Mouse (Mus musculus) heart, postnatal 0 days (tissue): ENCODE results near the gene Ptges3.

ENCODE experiments used
- CTCF ChIP-seq: IDR thresholded peaks from 2 replicates; pipeline ENCODE4 v1.5.1; 2016; ENCODE audit warnings: antibody characterized with exemption, control low read depth, low read depth
- EP300 ChIP-seq: IDR thresholded peaks from 2 replicates; pipeline ENCODE4 v1.6.1; 2016; ENCODE audit warnings: antibody characterized with exemption, low read depth

DNA sequence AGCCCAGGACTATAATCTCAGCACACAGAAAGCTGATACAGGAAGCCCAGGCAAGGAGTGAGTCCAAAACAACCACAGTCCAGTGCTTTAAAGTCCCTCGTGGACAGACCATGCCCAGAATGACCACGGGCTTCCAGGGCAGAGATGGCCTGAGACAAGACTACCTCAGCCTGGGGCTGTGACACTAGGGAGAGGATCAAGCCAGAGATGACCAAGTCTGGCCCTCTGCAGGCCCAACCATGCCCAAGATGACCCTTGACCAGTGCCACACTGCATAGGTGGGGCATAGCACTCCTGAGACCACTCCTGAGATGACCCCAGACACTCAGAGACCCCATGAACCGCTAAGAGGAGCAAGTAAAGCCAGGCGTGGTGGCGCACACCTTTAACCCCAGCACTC, 49.0 kb upstream of the Ptges3 start:
- no peak for TF ChIP-seq CTCF
- no peak for TF ChIP-seq EP300
